Mouse (Mus musculus) midbrain, embryonic 12.5 days (tissue): ENCODE measurements around the gene Plk1. TPM values are rescaled to one million over a fixed set of nuclear protein-coding genes. Genes with fewer than 3 reads are reported as not detected.
A peak's percentile ranks its signal among the peaks of the same experiment; 100 is the strongest.

Experiments used
- ATAC-seq: fragments of 200-750 bp; cut with Nextera tagmentation; 2 replicates; pipeline ENCODE4 v1.8.0; 2017; ENCODE audit warnings: low read depth, moderate TSS enrichment, moderate library complexity; ENCODE audit not compliant: low FRiP score
- H3K27ac ChIP-seq: fragments of 300-500 bp; sonication (generic); replicated peaks from 2 replicates; pipeline ENCODE4 v1.5.1; 2016; ENCODE audit warnings: mild to moderate bottlenecking
- H3K27me3 ChIP-seq: fragments of 300-500 bp; sonication (generic); 2 replicates; pipeline ENCODE4 v1.6.1; 2016; ENCODE audit warnings: mild to moderate bottlenecking
- H3K36me3 ChIP-seq: fragments of 300-500 bp; sonication (generic); 2 replicates; pipeline ENCODE4 v1.6.1; 2016
- H3K4me1 ChIP-seq: fragments of 300-500 bp; sonication (generic); 2 replicates; pipeline ENCODE4 v1.6.1; 2016
- H3K4me2 ChIP-seq: fragments of 300-500 bp; sonication (generic); replicated peaks from 2 replicates; pipeline ENCODE4 v1.6.1; 2016; ENCODE audit warnings: mild to moderate bottlenecking, moderate library complexity
- H3K4me3 ChIP-seq: fragments of 300-500 bp; sonication (generic); 2 replicates; pipeline ENCODE4 v1.5.1; 2016; ENCODE audit warnings: mild to moderate bottlenecking
- H3K9ac ChIP-seq: fragments of 300-500 bp; sonication (generic); replicated peaks from 2 replicates; pipeline ENCODE4 v1.6.1; 2016; ENCODE audit warnings: mild to moderate bottlenecking, moderate library complexity
- H3K9me3 ChIP-seq: fragments of 300-500 bp; sonication (generic); 2 replicates; pipeline ENCODE4 v1.6.1; 2016; ENCODE audit warnings: mild to moderate bottlenecking
- WGBS: fragments of 180-500 bp; shearing (Covaris S2); methylation state at CpG from one replicate; pipeline ENCODE4 v1.1.7; 2016; 5-methylcytosine and 5-hydroxymethylcytosine counted together
- polyA plus RNA-seq: library from polyadenylated mRNA; unstranded; fragments of >200 nt; fragmentation: Nextera tagmentation; extraction: Ambion mirVana; gene quantifications from 2 replicates; pipeline ENCODE4 v1.2.1, GENCODE M21; 2016

Plk1 gene
- polyA plus RNA-seq, 1 experiment from 2014 or later = 133 TPM

DNA sequence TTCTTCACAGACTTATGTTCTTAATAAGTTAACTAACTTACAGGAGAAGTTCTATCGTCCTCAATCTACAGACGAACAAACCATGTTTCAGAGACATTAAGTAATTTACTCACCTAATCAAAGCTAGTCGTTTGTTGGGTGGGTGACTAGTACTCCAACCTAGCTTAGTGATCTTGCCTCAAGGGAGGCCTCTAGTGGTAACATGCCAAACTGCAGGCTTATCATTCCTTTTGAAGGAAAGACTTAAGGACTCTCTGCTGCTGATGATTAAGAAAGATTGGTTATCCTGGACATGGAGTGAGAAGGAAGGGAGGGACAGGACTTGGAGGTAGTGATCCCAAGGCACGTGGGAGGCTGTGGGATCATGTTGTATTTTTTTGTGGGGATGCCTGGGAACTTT lies 38.1 kb downstream of the Plk1 start:
- H3K36me3 ChIP-seq = no peaks in the 10 kb centered on the region
- no peaks in the 10 kb centered on the region for H3K9me3 ChIP-seq
- no peak overlapping the region for H3K27ac ChIP-seq
- no peak overlapping the region for H3K9ac ChIP-seq
- no peak for ATAC-seq
- H3K27me3 ChIP-seq = no peaks in the 10 kb centered on the region
- WGBS = 39% methylated on average over 4 of the region's 4 CpGs
- no peaks in the 10 kb centered on the region for H3K4me1 ChIP-seq
- H3K4me3 ChIP-seq = no peak overlapping the region
- H3K4me2 ChIP-seq = no peak overlapping the region

- H3K4me2 ChIP-seq = no peak overlapping the region
- H3K4me1 ChIP-seq = no peaks in the 10 kb centered on the region
- no peaks in the 10 kb centered on the region for H3K27me3 ChIP-seq
- no peaks in the 10 kb centered on the region for H3K9me3 ChIP-seq
- H3K36me3 ChIP-seq = no peaks in the 10 kb centered on the region
- no peak overlapping the region for H3K9ac ChIP-seq
- H3K27ac ChIP-seq = no peak overlapping the region
- ATAC-seq = no peak
- WGBS = 32% methylated on average over 5 of the region's 5 CpGs
- no peak overlapping the region for H3K4me3 ChIP-seq
These were observed 40.1 kb downstream of the Plk1 start for GRCm38 (mm10) chr7:122199296-122199695.

- no peak overlapping the region for H3K4me3 ChIP-seq
- H3K36me3 ChIP-seq = no peaks in the 10 kb centered on the region
- no peak overlapping the region for H3K4me2 ChIP-seq
- H3K27ac ChIP-seq = no peak overlapping the region
- no peaks in the 10 kb centered on the region for H3K27me3 ChIP-seq
- no peak overlapping the region for H3K9ac ChIP-seq
- H3K9me3 ChIP-seq = no peaks in the 10 kb centered on the region
- H3K4me1 ChIP-seq = no peaks in the 10 kb centered on the region
- 67% methylated on average over 2 of the region's 2 CpGs for WGBS
- ATAC-seq = no peak
These were observed 44.7 kb downstream of the Plk1 start for GRCm38 (mm10) chr7:122203936-122204335.

GRCm38 (mm10) chr7:122206121-122206520 lies 46.9 kb downstream of the Plk1 start:
- no peak overlapping the region for H3K4me3 ChIP-seq
- H3K4me2 ChIP-seq = no peak overlapping the region
- no peaks in the 10 kb centered on the region for H3K4me1 ChIP-seq
- H3K9me3 ChIP-seq = no peaks in the 10 kb centered on the region
- no peak overlapping the region for H3K9ac ChIP-seq
- no peak for ATAC-seq
- no peaks in the 10 kb centered on the region for H3K27me3 ChIP-seq
- no peaks in the 10 kb centered on the region for H3K36me3 ChIP-seq
- H3K27ac ChIP-seq = no peak overlapping the region
- WGBS = 88% methylated on average over 2 of the region's 2 CpGs

GRCm38 (mm10) chr7:122208276-122209021 lies 49.2 kb downstream of the Plk1 start:
- H3K9me3 ChIP-seq = no peaks in the 10 kb centered on the region
- H3K36me3 ChIP-seq = no peaks in the 10 kb centered on the region
- no peak overlapping the region for H3K9ac ChIP-seq
- no peaks in the 10 kb centered on the region for H3K27me3 ChIP-seq
- H3K4me3 ChIP-seq = no peak overlapping the region
- H3K4me1 ChIP-seq = no peaks in the 10 kb centered on the region
- WGBS = 56% methylated on average over 7 of the region's 7 CpGs
- H3K4me2 ChIP-seq = no peak overlapping the region
- no peak for ATAC-seq
- H3K27ac ChIP-seq = no peak overlapping the region

GRCm38 (mm10) chr7:122219315-122219801 lies 60.1 kb downstream of the Plk1 start, which contains the start of gene Chp2:
Chp2 (plus strand) TSS chr7:122219496.
- H3K27me3 ChIP-seq = peaks cover 8% of the 10 kb centered on the region; the same call in 1 of the 2 replicates
- no peak for ATAC-seq
- WGBS = 25% methylated on average over 20 of the region's 20 CpGs
- H3K4me1 ChIP-seq = no peaks in the 10 kb centered on the region
- H3K4me2 ChIP-seq = peak within 1 kb of the TSS; percentile 37
- no peak within 1 kb of the TSS for H3K9ac ChIP-seq
- no peak within 1 kb of the TSS for H3K27ac ChIP-seq
- 0 out of 2 replicates have a peak, but pooled peaks cover 4% of the 10 kb centered on the region for H3K9me3 ChIP-seq
- H3K4me3 ChIP-seq = no peak within 1 kb of the TSS
- no peaks in the 10 kb centered on the region for H3K36me3 ChIP-seq

Other genes with a start within 250 kb of the Plk1 start
- gene Cog7, start 177.7 kb upstream of the Plk1 start, polyA plus RNA-seq = 20.7 and 21.9 TPM in 2 replicates
- 74.8 and 76.5 TPM in 2 replicates for gene Gga2, start 138.2 kb upstream of the Plk1 start, polyA plus RNA-seq
- 88.6 and 95.0 TPM in 2 replicates for gene Ubfd1, start 92.3 kb upstream of the Plk1 start, polyA plus RNA-seq
- gene Ears2, start 92.2 kb upstream of the Plk1 start, polyA plus RNA-seq = 15.2 and 15.7 TPM in 2 replicates
- gene Ndufab1, start 57.6 kb upstream of the Plk1 start, polyA plus RNA-seq = 567 and 632 TPM in 2 replicates
- 19.1 and 20.5 TPM in 2 replicates for gene Palb2, start 26.5 kb upstream of the Plk1 start, polyA plus RNA-seq
- 129 and 133 TPM in 2 replicates for gene Dctn5, start 26.4 kb upstream of the Plk1 start, polyA plus RNA-seq
- gene Ern2, start 26.8 kb downstream of the Plk1 start, polyA plus RNA-seq = 0.29 and 0.32 TPM in 2 replicates
- gene Chp2, start 60.1 kb downstream of the Plk1 start, polyA plus RNA-seq = 0.22 and 0.51 TPM in 2 replicates
- gene Prkcb, start 129.3 kb downstream of the Plk1 start, polyA plus RNA-seq = 24.2 and 25.3 TPM in 2 replicates